In the genomic region with DNA sequence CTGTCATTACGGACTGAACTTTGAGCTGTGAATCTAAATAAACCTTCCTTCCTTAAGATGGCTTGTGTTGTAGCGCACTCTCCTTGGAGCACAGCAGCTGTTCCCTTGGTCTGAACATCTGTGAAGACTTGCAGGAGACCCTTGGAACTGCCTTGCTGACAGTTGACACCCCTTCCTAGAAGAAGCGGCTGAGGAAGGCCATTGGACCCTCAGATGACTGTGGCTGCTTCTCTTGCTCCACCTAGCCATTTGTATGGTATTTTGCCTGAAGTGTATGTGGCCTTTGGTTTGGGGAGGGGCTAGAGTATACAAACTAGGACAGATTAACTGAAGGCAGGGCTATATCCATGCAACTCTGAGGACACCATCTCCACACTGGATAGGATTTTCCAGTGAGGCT, we compare ENCODE assay signal across 16 mouse cellular contexts.
"Had no signal": no experiment of that assay in that cellular context is flagged by ENCODE, and none has a peak within 500 bp of the region (broad histone marks: within the 10 kb centered on the region; RNA-seq: fewer than 3 reads in every experiment).

No protein-coding gene starts in this region.

- DNase-seq: liver, postnatal 0 days; lung, adult 2 months; lung, postnatal 14 days; lung, postnatal 36 days; right cerebral cortex, postnatal 14 days; thymus, adult 18-20 months; thymus, postnatal 14 days; thymus, postnatal 36 days had no signal

- H3K9me3 ChIP-seq: lung, embryonic 15.5 days; midbrain, embryonic 13.5 days; midbrain, embryonic 15.5 days; neural tube, embryonic 12.5 days had no signal

- ATAC-seq: liver, postnatal 0 days; lung, postnatal 0 days; midbrain, embryonic 13.5 days; midbrain, embryonic 15.5 days had no signal

- H3K4me3 ChIP-seq: lung, embryonic 15.5 days; megakaryocyte, embryonic 14.5 days; midbrain, embryonic 13.5 days; midbrain, embryonic 15.5 days; neural tube, embryonic 12.5 days had no signal

- H3K27me3 ChIP-seq: lung, embryonic 15.5 days; megakaryocyte, embryonic 14.5 days; midbrain, embryonic 13.5 days; midbrain, embryonic 15.5 days; neural tube, embryonic 12.5 days had no signal

- H3K4me1 ChIP-seq: lung, embryonic 15.5 days; megakaryocyte, embryonic 14.5 days; midbrain, embryonic 13.5 days; midbrain, embryonic 15.5 days; neural tube, embryonic 12.5 days had no signal

- H3K9ac ChIP-seq: liver, postnatal 0 days; lung, embryonic 15.5 days; midbrain, embryonic 13.5 days; midbrain, embryonic 15.5 days; neural tube, embryonic 12.5 days had no signal

- H3K27ac ChIP-seq: lung, embryonic 15.5 days; macrophage; midbrain, embryonic 13.5 days; midbrain, embryonic 15.5 days; neural tube, embryonic 12.5 days had no signal

- H3K4me2 ChIP-seq: lung, embryonic 15.5 days; midbrain, embryonic 11.5 days; midbrain, embryonic 13.5 days; midbrain, embryonic 15.5 days; neural tube, embryonic 12.5 days had no signal

- H3K36me3 ChIP-seq: lung, embryonic 15.5 days; midbrain, embryonic 13.5 days; midbrain, embryonic 15.5 days; neural tube, embryonic 12.5 days had no signal
